In genomic region chr2:69789429-69790069, GRCm38 (mm10) we compare ENCODE assay signal across 8 mouse cellular contexts. TPM values are rescaled to one million over a fixed set of nuclear protein-coding genes. Genes with fewer than 3 reads are reported as not detected.
A peak's percentile ranks its signal among the peaks of the same experiment; 100 is the strongest.
DNase-seq lines count a peak whose midpoint lies in the region; ATAC-seq and TF ChIP-seq lines count a peak whose summit lies in the region.

TSS of gene Ccdc173 (minus strand) at chr2:69789575.
TSS of gene Phospho2 (plus strand) at chr2:69789623.

- H3K9ac ChIP-seq in embryonic facial prominence, embryonic 15.5 days, result peak within 1 kb of the TSS; percentile 76
- peak within 1 kb of the TSS; percentile 62 for H3K9ac ChIP-seq in limb, embryonic 14.5 days (ENCODE audit: low read depth, low read length, severe bottlenecking)
- peak within 1 kb of the TSS; percentile 70 for H3K9ac ChIP-seq in midbrain, postnatal 0 days (replicated peaks; ENCODE audit: low read length, poor library complexity, severe bottlenecking)

- H3K27ac ChIP-seq in bone marrow, adult 2 months (ENCODE audit: control insufficient read depth, insufficient read depth, low read depth, low read length, poor library complexity), result peak within 1 kb of the TSS; percentile 94
- peak within 1 kb of the TSS; percentile 87 for H3K27ac ChIP-seq in embryonic facial prominence, embryonic 15.5 days (replicated peaks)
- H3K27ac ChIP-seq in limb, embryonic 14.5 days (replicated peaks; ENCODE audit: low read depth, low read length), result peak within 1 kb of the TSS; percentile 81
- H3K27ac ChIP-seq in midbrain, postnatal 0 days (ENCODE audit: low read depth, low read length), result peak within 1 kb of the TSS; percentile 86

- H3K4me3 ChIP-seq in bone marrow, adult 2 months (replicated peaks; ENCODE audit: control insufficient read depth, low read depth, low read length), result peak within 1 kb of the TSS; percentile 92
- peak within 1 kb of the TSS; percentile 64 for H3K4me3 ChIP-seq in embryonic facial prominence, embryonic 15.5 days (replicated peaks)
- H3K4me3 ChIP-seq in limb, embryonic 14.5 days (replicated peaks; ENCODE audit: low read length), result peak within 1 kb of the TSS; percentile 70
- peak within 1 kb of the TSS; percentile 67 for H3K4me3 ChIP-seq in midbrain, postnatal 0 days (ENCODE audit: low read depth, low read length)

- H3K4me2 ChIP-seq in embryonic facial prominence, embryonic 15.5 days (replicated peaks), result peak within 1 kb of the TSS; percentile 82
- peak within 1 kb of the TSS; percentile 95 for H3K4me2 ChIP-seq in limb, embryonic 14.5 days (replicated peaks; ENCODE audit: low read depth, low read length, severe bottlenecking)
- H3K4me2 ChIP-seq in midbrain, postnatal 0 days (ENCODE audit: low read depth, low read length, poor library complexity, severe bottlenecking), result peak within 1 kb of the TSS; percentile 83

- no peaks in the 10 kb centered on the region for H3K9me3 ChIP-seq in embryonic facial prominence, embryonic 15.5 days (replicated peaks)
- H3K9me3 ChIP-seq in limb, embryonic 14.5 days (ENCODE audit: control insufficient read depth, low read length), result no peaks in the 10 kb centered on the region
- H3K9me3 ChIP-seq in midbrain, postnatal 0 days (ENCODE audit: low read length), result no peaks in the 10 kb centered on the region

- peak; percentile 79; the same call in 1 of the 2 replicates for TF ChIP-seq POLR2A in bone marrow, adult 2 months (IDR thresholded peaks at IDR 0.05; ENCODE audit: borderline replicate concordance, control insufficient read depth, low read depth, low read length)
- TF ChIP-seq POLR2A in limb, embryonic 14.5 days (IDR thresholded peaks at IDR 0.05; ENCODE audit: borderline replicate concordance, extremely low read depth, insufficient read depth, insufficient read length), result 0 out of 2 replicates have a peak, but pooled peaks have one; percentile 11

- peaks cover 17% of the 10 kb centered on the region; the same call in 1 of the 2 replicates for H3K36me3 ChIP-seq in embryonic facial prominence, embryonic 15.5 days
- peaks cover 16% of the 10 kb centered on the region for H3K36me3 ChIP-seq in limb, embryonic 14.5 days (ENCODE audit: control insufficient read depth, insufficient read depth, low read length)
- H3K36me3 ChIP-seq in midbrain, postnatal 0 days (ENCODE audit: insufficient read depth, low read length), result 0 out of 2 replicates have a peak, but pooled peaks cover 3% of the 10 kb centered on the region

- H3K27me3 ChIP-seq in embryonic facial prominence, embryonic 15.5 days, result no peaks in the 10 kb centered on the region
- no peaks in the 10 kb centered on the region for H3K27me3 ChIP-seq in limb, embryonic 14.5 days (ENCODE audit: control insufficient read depth, insufficient read depth, low read length)
- H3K27me3 ChIP-seq in midbrain, postnatal 0 days (ENCODE audit: insufficient read depth, low read length), result no peaks in the 10 kb centered on the region

- WGBS in bone marrow, adult 2 months, result 2% methylated on average over 48 of the region's 48 CpGs
- 2% methylated on average over 48 of the region's 48 CpGs for WGBS in embryonic facial prominence, embryonic 15.5 days
- WGBS in limb, embryonic 14.5 days, result 2% methylated on average over 45 of the region's 48 CpGs
- 2% methylated on average over 48 of the region's 48 CpGs for WGBS in midbrain, postnatal 0 days

- ATAC-seq in embryonic facial prominence, embryonic 15.5 days (ENCODE audit: insufficient number of reproducible peaks, low FRiP score, low TSS enrichment, low read depth), result peak; percentile 95
- peak; percentile 97 for ATAC-seq in limb, embryonic 14.5 days (ENCODE audit: low FRiP score, low read depth)
- peak; percentile 96 for ATAC-seq in midbrain, postnatal 0 days (ENCODE audit: low FRiP score)

- peak; percentile 98 for DNase-seq in 416B (ENCODE audit: low read depth)
- peak; percentile 97 for DNase-seq in heart, adult 8-10 months (ENCODE audit: low spot score)
- DNase-seq in kidney, adult 9 months, result peak; percentile 99
- DNase-seq in limb, embryonic 14.5 days (ENCODE audit: low spot score), result peak; percentile 100
- peak; percentile 99 for DNase-seq in midbrain, postnatal 0 days (ENCODE audit: low spot score)
- peak; percentile 97 to 99 for DNase-seq in spleen, postnatal 14 days (ENCODE audit: low spot score in 2 of 2)

- no peak for TF ChIP-seq CTCF in bone marrow, adult 2 months (IDR thresholded peaks at IDR 0.05; ENCODE audit: control insufficient read depth, insufficient read depth, low read length)
- no peak for TF ChIP-seq CTCF in midbrain, postnatal 0 days (IDR thresholded peaks at IDR 0.05)

- H3K4me1 ChIP-seq in bone marrow, adult 2 months (ENCODE audit: control insufficient read depth, insufficient read depth, low read length), result no peaks in the 10 kb centered on the region
- H3K4me1 ChIP-seq in embryonic facial prominence, embryonic 15.5 days, result peaks cover 4% of the 10 kb centered on the region; the same call in 1 of the 2 replicates
- H3K4me1 ChIP-seq in limb, embryonic 14.5 days (ENCODE audit: control insufficient read depth, insufficient read depth, low read length), result peaks cover 9% of the 10 kb centered on the region; the same call in 1 of the 2 replicates
- H3K4me1 ChIP-seq in midbrain, postnatal 0 days (ENCODE audit: insufficient read depth, low read length), result no peaks in the 10 kb centered on the region

RNA-seq across cellular contexts. Expression of gene Ccdc173, which starts in this region (rescaled TPM):
- 1.1 and 1.9 TPM in 2 replicates for polyA plus RNA-seq in bone marrow, adult 2 months (2011; ENCODE audit: insufficient read depth, insufficient read length, low replicate concordance, missing spikeins)
- polyA plus RNA-seq in embryonic facial prominence, embryonic 15.5 days (2015; fragmentation: Nextera tagmentation; extraction: Ambion mirVana), result 3.2 and 4.6 TPM in 2 replicates
- total RNA-seq in heart, adult 8-10 months (2022), result under 1 TPM; 0.29 to 1.00 (median 0.65) TPM
- 1.1 and 2.5 TPM in 2 replicates for polyA plus RNA-seq in limb, embryonic 14.5 days (2012; rRNA removed)
- polyA plus RNA-seq in limb, embryonic 14.5 days (2014; fragmentation: Nextera tagmentation; extraction: Ambion mirVana), result 2.0 and 2.1 TPM in 2 replicates
- total RNA-seq in midbrain, postnatal 0 days (2014; rRNA removed), result 0.99 and 1.1 TPM in 2 replicates
- 1.4 and 2.0 TPM in 2 replicates for polyA plus RNA-seq in midbrain, postnatal 0 days (2015; fragmentation: Nextera tagmentation; extraction: Ambion mirVana)

RNA-seq across cellular contexts. Expression of gene Phospho2, which starts in this region (rescaled TPM):
- 6.6 and 13.8 TPM in 2 replicates for polyA plus RNA-seq in bone marrow, adult 2 months (2011; ENCODE audit: insufficient read depth, insufficient read length, low replicate concordance, missing spikeins)
- polyA plus RNA-seq in embryonic facial prominence, embryonic 15.5 days (2015; fragmentation: Nextera tagmentation; extraction: Ambion mirVana), result 24.4 and 25.0 TPM in 2 replicates
- 10 to 100 TPM; 24.6 to 31.0 (median 25.9) TPM for total RNA-seq in heart, adult 8-10 months (2022)
- 27.5 and 30.9 TPM in 2 replicates for polyA plus RNA-seq in limb, embryonic 14.5 days (2012; rRNA removed)
- 24.6 and 28.5 TPM in 2 replicates for polyA plus RNA-seq in limb, embryonic 14.5 days (2014; fragmentation: Nextera tagmentation; extraction: Ambion mirVana)
- 29.7 and 31.8 TPM in 2 replicates for total RNA-seq in midbrain, postnatal 0 days (2014; rRNA removed)
- 31.6 and 33.4 TPM in 2 replicates for polyA plus RNA-seq in midbrain, postnatal 0 days (2015; fragmentation: Nextera tagmentation; extraction: Ambion mirVana)

Comparison
In these comparisons a context has a peak if more than half of its experiments do, and no peak if none do; other contexts are left out.
1. Peak in every context shown above with its lines: DNase-seq, ATAC-seq, H3K4me3 ChIP-seq and H3K27ac ChIP-seq.